Mouse (Mus musculus): ENCODE results near the gene Iqsec1. TPM values are rescaled to one million over a fixed set of nuclear protein-coding genes. Genes with fewer than 3 reads are reported as not detected.
"Not testable (repeated sequence)": the region's sequence is repeated elsewhere in the genome, so short reads cannot be mapped to it uniquely, and the experiment has no call there.

Gene Iqsec1
- polyA plus RNA-seq, 1 experiment from 2014 or later: 10.7 TPM

DNA sequence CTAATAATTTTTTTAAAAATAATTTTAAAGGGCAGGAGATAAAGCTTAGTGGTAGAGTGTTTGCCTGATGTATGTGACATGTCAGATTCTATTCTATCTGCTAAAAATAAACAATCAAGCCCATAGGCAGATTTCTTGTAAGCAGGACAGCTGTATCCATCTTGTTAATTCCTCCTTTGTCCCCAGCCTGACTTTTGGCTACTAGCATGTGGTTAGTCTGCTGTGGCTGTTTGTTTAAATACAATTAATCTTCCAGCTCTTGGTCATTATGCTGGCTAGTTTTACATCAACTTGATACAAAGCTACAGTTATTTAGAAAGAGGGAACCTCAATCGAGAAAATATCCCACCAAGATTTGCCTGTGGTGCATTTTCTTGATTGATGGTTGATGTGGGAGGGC is 337.9 kb downstream of the Iqsec1 start:
- H3K27me3 ChIP-seq (replicated peaks): no peaks in the 10 kb centered on the region
- H3K9ac ChIP-seq: no peak overlapping the region
- H3K4me1 ChIP-seq: no peaks in the 10 kb centered on the region
- H3K36me3 ChIP-seq: no peaks in the 10 kb centered on the region
- no peak overlapping the region for H3K27ac ChIP-seq
- no peak overlapping the region for H3K4me3 ChIP-seq (replicated peaks)
- 16% methylated on average over 1 of the region's 1 CpGs for WGBS
- no peak overlapping the region for H3K4me2 ChIP-seq
- no peaks in the 10 kb centered on the region for H3K9me3 ChIP-seq
- ATAC-seq (ENCODE audit: insufficient read depth, low FRiP score, low read depth): no peak

DNA sequence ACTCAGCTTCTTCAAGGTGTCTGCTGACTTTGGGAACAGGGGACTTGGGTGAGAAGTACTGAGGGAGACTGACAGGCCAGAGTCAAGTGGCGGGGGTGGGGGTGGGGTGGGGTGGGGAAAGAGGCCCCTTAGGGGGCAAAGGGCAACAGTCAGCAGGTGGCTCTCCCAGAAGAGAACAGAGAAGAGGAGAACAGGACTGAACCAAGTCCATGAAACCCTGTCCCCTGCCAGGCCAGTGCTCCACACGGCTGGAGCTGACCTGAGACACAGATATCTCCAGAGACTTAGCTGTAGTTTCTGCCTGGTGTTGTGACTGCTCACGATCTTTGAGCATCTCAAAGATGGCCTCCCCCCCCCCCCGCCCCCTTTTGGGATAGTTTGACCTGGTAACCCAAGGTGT is 339.2 kb downstream of the Iqsec1 start:
- H3K9me3 ChIP-seq: no peaks in the 10 kb centered on the region
- 56% methylated on average over 4 of the region's 4 CpGs for WGBS
- H3K4me1 ChIP-seq: no peaks in the 10 kb centered on the region
- H3K27ac ChIP-seq: no peak overlapping the region
- no peaks in the 10 kb centered on the region for H3K27me3 ChIP-seq (replicated peaks)
- ATAC-seq (ENCODE audit: insufficient read depth, low FRiP score, low read depth): no peak
- no peak overlapping the region for H3K9ac ChIP-seq
- H3K4me3 ChIP-seq (replicated peaks): no peak overlapping the region
- no peak overlapping the region for H3K4me2 ChIP-seq
- no peaks in the 10 kb centered on the region for H3K36me3 ChIP-seq

DNA sequence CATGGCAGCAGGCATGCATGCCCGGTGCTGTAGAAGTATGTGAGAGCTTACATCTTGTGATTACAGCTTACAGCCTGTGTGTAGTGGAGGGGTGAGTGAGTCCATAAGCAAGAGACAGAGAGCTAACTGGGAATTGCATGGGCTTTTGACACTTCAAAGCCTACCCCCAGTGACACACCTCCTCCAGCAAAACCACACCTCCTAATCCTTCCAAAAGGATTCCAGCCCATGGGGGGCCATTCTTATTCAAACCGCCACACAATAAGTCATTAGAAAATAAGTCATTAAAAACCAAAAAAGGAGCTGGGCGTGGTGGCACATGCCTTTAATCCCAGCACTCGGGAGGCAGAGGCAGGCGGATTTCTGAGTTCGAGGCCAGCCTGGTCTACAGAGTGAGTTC is 340.1 kb downstream of the Iqsec1 start:
- Histone ChIP-seq H3K4me3 (replicated peaks) (no peak overlapping the region), H3K4me2 (no peak overlapping the region), H3K9ac (no peak overlapping the region), H3K4me1 (no peaks in the 10 kb centered on the region), H3K27ac (no peak overlapping the region), H3K9me3 (no peaks in the 10 kb centered on the region), H3K27me3 (replicated peaks) (no peaks in the 10 kb centered on the region), H3K36me3 (no peaks in the 10 kb centered on the region)
- ATAC-seq (ENCODE audit: insufficient read depth, low FRiP score, low read depth): no peak
- 93% methylated on average over 6 of the region's 6 CpGs for WGBS

DNA sequence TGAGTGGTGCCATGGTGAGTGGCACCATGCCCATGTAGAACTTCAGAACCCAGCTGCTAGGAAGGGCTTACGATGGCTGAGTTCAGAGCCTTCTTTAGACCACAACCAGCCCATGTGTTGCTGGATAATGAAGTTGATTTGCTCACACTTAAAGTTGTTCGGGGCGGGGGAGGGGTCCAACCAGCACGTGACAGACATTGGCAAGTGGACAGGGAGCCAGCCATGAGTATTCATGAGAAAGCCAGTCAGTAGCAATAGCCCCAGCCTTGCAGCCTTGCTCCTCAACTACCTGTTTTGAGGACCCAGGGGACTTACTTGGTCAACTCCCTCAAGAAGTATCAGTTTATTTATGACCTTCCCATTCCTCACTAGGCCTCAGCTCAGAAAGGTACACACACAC is 343.5 kb downstream of the Iqsec1 start:
- Histone ChIP-seq H3K4me3 (replicated peaks) (no peak overlapping the region), H3K27ac (no peak overlapping the region), H3K4me1 (no peaks in the 10 kb centered on the region), H3K27me3 (replicated peaks) (no peaks in the 10 kb centered on the region), H3K4me2 (no peak overlapping the region), H3K9ac (no peak overlapping the region), H3K9me3 (no peaks in the 10 kb centered on the region), H3K36me3 (no peaks in the 10 kb centered on the region)
- 77% methylated on average over 4 of the region's 4 CpGs for WGBS
- no peak for ATAC-seq (ENCODE audit: insufficient read depth, low FRiP score, low read depth)

DNA sequence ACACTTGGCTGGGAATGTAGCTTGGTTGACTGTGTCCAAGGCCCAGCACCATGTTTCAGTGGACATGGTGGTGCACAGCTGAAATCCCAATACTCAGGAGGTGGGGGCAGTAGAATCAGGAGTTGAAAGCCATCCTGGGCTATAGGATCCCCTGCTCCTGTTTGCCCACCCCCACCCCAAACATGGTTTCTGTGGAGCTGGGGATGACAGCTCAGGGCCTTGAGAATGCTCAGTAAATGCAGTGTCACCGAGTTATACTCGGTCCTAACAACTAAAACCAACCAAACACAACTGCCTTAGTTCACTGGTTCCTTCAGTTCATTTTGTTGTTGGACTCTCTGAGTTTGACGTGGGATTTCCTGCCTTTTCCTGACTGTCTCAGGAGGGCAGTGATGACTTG is 345.4 kb downstream of the Iqsec1 start:
- WGBS: 85% methylated on average over 3 of the region's 3 CpGs
- ATAC-seq (ENCODE audit: insufficient read depth, low FRiP score, low read depth): no peak
- no peaks in the 10 kb centered on the region for H3K9me3 ChIP-seq
- no peaks in the 10 kb centered on the region for H3K27me3 ChIP-seq (replicated peaks)
- no peak overlapping the region for H3K4me2 ChIP-seq
- no peak overlapping the region for H3K27ac ChIP-seq
- H3K9ac ChIP-seq: no peak overlapping the region
- H3K4me3 ChIP-seq (replicated peaks): no peak overlapping the region
- 0 out of 2 replicates have a peak, but pooled peaks cover 3% of the 10 kb centered on the region for H3K36me3 ChIP-seq
- no peaks in the 10 kb centered on the region for H3K4me1 ChIP-seq

DNA sequence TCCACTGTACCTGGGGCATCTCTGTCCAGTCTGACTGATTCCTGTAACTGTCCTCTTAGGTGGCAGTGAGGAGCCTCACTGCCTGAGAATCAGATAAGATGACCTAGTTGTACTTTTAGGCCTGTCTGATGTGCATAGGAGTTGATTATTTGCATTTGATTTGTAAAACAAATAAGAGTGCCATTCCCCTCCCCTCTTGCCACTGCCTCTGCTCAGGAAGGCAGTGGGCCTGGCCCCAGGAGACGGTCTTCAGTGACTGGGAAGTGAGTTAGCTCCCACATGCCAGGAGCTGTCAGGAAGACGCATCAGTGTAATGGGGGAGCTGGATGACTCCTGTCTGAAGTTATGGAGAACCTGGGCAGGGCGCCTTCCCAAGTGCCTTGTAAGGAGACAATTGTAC is 352.9 kb downstream of the Iqsec1 start:
- no peaks in the 10 kb centered on the region for H3K4me1 ChIP-seq
- no peaks in the 10 kb centered on the region for H3K9me3 ChIP-seq
- 46% methylated on average over 3 of the region's 3 CpGs for WGBS
- no peaks in the 10 kb centered on the region for H3K27me3 ChIP-seq (replicated peaks)
- 0 out of 2 replicates have a peak, but pooled peaks cover 3% of the 10 kb centered on the region for H3K36me3 ChIP-seq
- H3K4me2 ChIP-seq: no peak overlapping the region
- H3K4me3 ChIP-seq (replicated peaks): no peak overlapping the region
- ATAC-seq (ENCODE audit: insufficient read depth, low FRiP score, low read depth): no peak
- H3K9ac ChIP-seq: no peak overlapping the region
- no peak overlapping the region for H3K27ac ChIP-seq

DNA sequence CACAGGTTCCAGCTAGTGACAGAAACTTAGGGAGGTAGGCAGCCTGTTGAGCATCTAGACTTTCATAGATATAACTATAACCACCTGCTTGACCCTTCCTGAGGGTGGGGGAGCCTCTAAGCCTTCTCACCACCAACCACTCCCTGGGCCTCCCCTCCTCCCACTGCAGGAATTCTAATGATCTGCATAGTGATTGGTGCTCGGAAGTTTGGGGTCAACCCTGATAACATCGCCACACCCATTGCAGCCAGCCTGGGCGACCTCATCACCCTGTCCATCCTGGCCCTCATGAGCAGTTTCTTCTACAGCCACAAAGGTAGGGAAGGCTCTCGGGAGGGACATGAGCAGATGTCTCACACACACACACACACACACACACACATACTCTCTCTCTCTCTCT is 353.4 kb downstream of the Iqsec1 start:
- H3K9ac ChIP-seq: no peak overlapping the region
- H3K27ac ChIP-seq: no peak overlapping the region
- H3K36me3 ChIP-seq: 0 out of 2 replicates have a peak, but pooled peaks cover 3% of the 10 kb centered on the region
- WGBS: 27% methylated on average over 4 of the region's 4 CpGs
- no peaks in the 10 kb centered on the region for H3K4me1 ChIP-seq
- H3K4me2 ChIP-seq: no peak overlapping the region
- H3K9me3 ChIP-seq: no peaks in the 10 kb centered on the region
- ATAC-seq (ENCODE audit: insufficient read depth, low FRiP score, low read depth): no peak
- no peaks in the 10 kb centered on the region for H3K27me3 ChIP-seq (replicated peaks)
- H3K4me3 ChIP-seq (replicated peaks): no peak overlapping the region

DNA sequence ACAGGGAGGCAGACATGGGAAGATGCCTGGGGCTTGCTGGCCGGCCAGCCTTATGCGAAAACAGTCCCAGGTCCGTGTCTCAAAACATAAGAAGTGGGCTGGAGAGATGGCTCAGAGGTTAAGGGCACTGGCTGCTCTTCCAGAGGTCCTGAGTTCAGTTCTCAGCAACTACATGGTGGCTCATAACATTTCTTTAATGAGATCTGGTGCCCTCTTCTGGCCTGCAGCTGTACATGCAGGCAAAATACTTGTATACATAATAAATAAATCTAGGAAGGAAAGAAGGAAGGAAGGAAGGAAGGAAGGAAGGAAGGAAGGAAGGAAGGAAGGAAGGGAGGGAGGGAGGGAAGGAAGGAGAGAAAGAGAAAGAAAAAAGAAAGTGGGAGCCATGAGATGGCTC is 356.0 kb downstream of the Iqsec1 start:
- H3K27ac ChIP-seq; H3K36me3 ChIP-seq; H3K9me3 ChIP-seq; H3K4me1 ChIP-seq; H3K4me3 ChIP-seq (replicated peaks); H3K9ac ChIP-seq; ATAC-seq (ENCODE audit: insufficient read depth, low FRiP score, low read depth); H3K27me3 ChIP-seq (replicated peaks); H3K4me2 ChIP-seq: not testable (repeated sequence)
- 77% methylated on average over 3 of the region's 3 CpGs for WGBS

DNA sequence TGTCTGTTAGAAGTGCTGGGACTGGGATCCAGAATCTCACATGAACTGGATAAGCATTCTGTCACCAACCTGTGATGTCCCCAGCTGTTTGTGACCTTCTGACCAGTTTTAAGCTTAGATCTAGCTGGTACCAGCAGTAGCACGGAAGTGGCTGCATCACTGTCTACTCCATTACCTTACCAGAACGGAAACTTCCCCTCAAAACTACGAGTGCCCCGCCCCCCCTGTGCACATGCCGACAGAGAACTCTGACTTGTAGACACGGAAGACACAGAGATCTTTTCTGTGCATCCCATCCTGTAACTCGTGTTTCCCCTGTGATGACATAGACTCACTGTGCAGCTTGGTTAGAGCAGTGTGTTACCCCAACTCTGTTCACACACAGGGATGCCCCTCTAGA is 358.1 kb downstream of the Iqsec1 start:
- ATAC-seq (ENCODE audit: insufficient read depth, low FRiP score, low read depth): no peak

DNA sequence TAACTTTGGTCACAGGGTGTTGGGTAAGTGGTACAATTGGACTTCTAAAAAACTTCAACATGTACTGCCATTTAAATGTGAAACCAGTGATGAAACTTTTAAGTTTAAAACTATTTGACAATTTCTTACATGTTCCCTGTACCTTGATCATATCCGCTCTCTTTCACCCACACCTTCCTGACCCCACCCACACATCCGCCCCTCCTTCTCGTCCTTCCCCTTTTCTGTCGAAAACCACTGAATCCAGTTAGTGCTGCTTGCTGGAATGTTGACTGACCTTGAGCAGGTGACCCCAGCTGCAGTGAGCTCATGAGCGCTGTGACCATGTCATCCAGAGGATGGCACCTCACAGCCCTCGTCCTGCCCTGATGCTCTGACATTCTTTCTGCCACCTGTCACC is 359.0 kb downstream of the Iqsec1 start:
- Histone ChIP-seq H3K9me3 (no peaks in the 10 kb centered on the region), H3K4me3 (replicated peaks) (no peak overlapping the region), H3K27ac (no peak overlapping the region), H3K9ac (no peak overlapping the region), H3K4me1 (no peaks in the 10 kb centered on the region), H3K27me3 (replicated peaks) (no peaks in the 10 kb centered on the region), H3K4me2 (no peak overlapping the region), H3K36me3 (no peaks in the 10 kb centered on the region)
- no peak for ATAC-seq (ENCODE audit: insufficient read depth, low FRiP score, low read depth)
- WGBS: 77% methylated on average over 6 of the region's 6 CpGs

More for the DNA sequence above, 358.1 kb downstream of the Iqsec1 start:
- no peak overlapping the region for H3K27ac ChIP-seq
- no peak overlapping the region for H3K4me3 ChIP-seq (replicated peaks)
- H3K9ac ChIP-seq: no peak overlapping the region
- H3K27me3 ChIP-seq (replicated peaks): no peaks in the 10 kb centered on the region
- no peaks in the 10 kb centered on the region for H3K36me3 ChIP-seq
- no peaks in the 10 kb centered on the region for H3K9me3 ChIP-seq
- H3K4me1 ChIP-seq: no peaks in the 10 kb centered on the region
- H3K4me2 ChIP-seq: no peak overlapping the region
- 87% methylated on average over 7 of the region's 7 CpGs for WGBS

DNA sequence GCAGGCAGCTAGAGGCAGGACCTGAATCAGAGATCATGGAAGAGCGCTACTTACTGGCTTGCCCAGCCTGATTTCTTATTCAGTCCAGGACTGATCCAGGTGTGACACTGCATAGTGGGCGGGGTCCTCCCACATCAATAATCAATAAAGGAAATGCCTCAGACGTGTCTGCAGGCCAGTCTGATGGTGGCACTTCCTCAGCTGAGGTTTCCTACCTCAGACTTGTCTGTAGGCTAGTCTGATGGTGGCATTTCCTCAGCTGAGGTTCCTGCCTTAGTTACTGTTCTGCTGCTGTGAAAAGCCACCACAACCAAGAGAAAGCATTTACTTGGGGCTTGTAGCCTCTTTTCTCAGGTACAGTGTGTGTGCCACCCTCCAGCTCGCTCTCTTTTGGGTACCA is 360.9 kb downstream of the Iqsec1 start:
- no peak overlapping the region for H3K9ac ChIP-seq

DNA sequence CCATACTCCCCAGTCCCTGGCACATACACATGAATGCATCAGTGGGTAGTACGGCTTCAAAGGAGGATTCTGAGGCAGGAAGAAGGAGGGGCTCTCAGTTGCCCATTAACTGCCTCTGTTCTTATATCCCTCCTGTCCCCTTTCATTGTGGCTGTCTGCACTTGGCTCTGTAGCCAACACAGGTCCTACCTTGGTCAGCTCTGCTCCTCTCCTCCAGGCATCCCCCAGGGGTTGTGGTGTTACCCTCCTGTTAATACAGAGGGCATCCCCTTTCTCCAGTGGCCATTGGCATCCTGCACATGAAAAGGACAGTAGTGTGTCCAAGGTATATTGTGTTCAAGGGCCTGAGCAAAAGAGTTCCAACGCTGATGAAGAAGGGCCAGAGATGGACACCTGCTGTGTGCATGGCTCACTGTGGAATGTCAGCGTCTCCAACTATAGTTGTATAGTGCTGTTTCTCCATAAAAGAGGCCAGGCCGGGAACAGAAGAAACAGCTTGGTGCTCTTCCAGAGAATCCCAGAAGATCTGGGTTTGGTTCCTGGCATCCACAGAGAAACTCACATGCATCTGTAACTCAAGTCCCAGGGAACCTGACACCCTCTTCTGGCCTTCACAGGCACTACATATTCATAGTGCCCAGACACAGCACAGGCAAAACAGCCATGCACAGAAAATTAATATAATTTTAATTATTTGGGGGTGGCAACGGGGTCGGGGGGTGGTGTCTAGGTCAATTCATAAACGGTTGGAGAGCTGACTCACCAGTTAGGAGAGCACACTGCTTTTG is 363.1 kb downstream of the Iqsec1 start:
- 83% methylated on average over 7 of the region's 7 CpGs for WGBS
- no peaks in the 10 kb centered on the region for H3K9me3 ChIP-seq
- peaks cover 3% of the 10 kb centered on the region; the same call in 1 of the 2 replicates for H3K4me1 ChIP-seq
- H3K9ac ChIP-seq: no peak overlapping the region
- H3K27ac ChIP-seq: no peak overlapping the region
- H3K4me3 ChIP-seq (replicated peaks): no peak overlapping the region
- H3K27me3 ChIP-seq (replicated peaks): no peaks in the 10 kb centered on the region
- H3K4me2 ChIP-seq: no peak overlapping the region
- ATAC-seq (ENCODE audit: insufficient read depth, low FRiP score, low read depth): no peak
- H3K36me3 ChIP-seq: no peaks in the 10 kb centered on the region

More for the DNA sequence above, 360.9 kb downstream of the Iqsec1 start:
- H3K9me3 ChIP-seq: no peaks in the 10 kb centered on the region
- no peak for ATAC-seq (ENCODE audit: insufficient read depth, low FRiP score, low read depth)
- no peaks in the 10 kb centered on the region for H3K27me3 ChIP-seq (replicated peaks)
- H3K4me2 ChIP-seq: no peak overlapping the region
- no peak overlapping the region for H3K27ac ChIP-seq
- H3K4me1 ChIP-seq: peaks cover 3% of the 10 kb centered on the region; the same call in 1 of the 2 replicates
- no peak overlapping the region for H3K4me3 ChIP-seq (replicated peaks)
- H3K36me3 ChIP-seq: no peaks in the 10 kb centered on the region
- WGBS: 82% methylated on average over 4 of the region's 4 CpGs

DNA sequence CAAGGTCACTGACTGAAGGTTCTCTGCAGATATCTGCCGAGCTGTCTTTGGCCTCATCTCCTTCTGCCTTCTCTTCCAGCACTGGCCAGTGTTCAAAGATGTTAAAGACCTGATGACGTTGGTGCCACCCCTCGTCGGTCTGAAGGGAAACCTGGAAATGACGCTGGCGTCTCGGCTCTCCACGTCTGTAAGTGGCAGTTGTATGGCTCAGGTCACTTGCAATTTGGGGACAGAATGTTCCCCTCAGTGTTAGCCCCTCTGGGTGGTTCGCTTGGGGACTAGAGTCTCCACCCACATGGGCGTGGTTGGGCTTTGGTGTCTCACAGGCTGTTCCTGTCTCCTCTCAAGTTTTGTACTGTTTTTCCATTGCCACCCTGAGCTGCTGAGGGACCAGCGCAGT is 363.8 kb downstream of the Iqsec1 start:
- WGBS: 71% methylated on average over 11 of the region's 11 CpGs
- no peak overlapping the region for H3K4me3 ChIP-seq (replicated peaks)
- peaks cover 3% of the 10 kb centered on the region; the same call in 1 of the 2 replicates for H3K4me1 ChIP-seq
- no peak overlapping the region for H3K9ac ChIP-seq
- no peaks in the 10 kb centered on the region for H3K36me3 ChIP-seq
- H3K4me2 ChIP-seq: no peak overlapping the region
- H3K27me3 ChIP-seq (replicated peaks): no peaks in the 10 kb centered on the region
- no peak overlapping the region for H3K27ac ChIP-seq
- ATAC-seq (ENCODE audit: insufficient read depth, low FRiP score, low read depth): no peak
- H3K9me3 ChIP-seq: no peaks in the 10 kb centered on the region

All from stomach, embryonic 15.5 days (tissue).